In the genomic region with DNA sequence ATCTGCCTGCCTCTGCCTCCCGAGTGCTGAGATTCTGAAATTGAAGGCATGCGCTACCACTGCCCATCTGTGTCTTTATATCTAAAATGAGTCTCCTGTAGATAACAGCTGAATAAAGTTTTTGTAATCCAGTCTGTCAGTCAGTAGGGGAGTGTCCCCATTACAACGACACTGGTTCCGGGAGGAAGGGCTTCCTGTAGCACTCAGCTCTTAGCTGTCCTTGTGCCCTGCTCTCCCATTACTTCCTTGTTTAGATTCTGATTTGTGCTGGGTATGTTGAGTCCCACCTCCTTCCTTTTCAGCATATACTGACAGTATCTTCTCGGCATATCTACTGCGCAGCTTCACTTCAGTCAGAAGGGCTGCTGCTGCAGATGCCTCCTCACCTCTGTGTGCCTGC, we compare ENCODE assay signal across 19 mouse cellular contexts. TPM values are rescaled to one million over a fixed set of nuclear protein-coding genes. Genes with fewer than 3 reads are reported as not detected.
DNase-seq lines count a peak whose midpoint lies in the region; ATAC-seq lines count a peak whose summit lies in the region.
"Had no signal": no experiment of that assay in that cellular context is flagged by ENCODE, and none has a peak within 500 bp of the region (broad histone marks: within the 10 kb centered on the region; RNA-seq: fewer than 3 reads in every experiment).

No protein-coding gene starts in this region.

- H3K9me3 ChIP-seq in heart, embryonic 12.5 days (replicated peaks) = no peaks in the 10 kb centered on the region
- H3K9me3 ChIP-seq: embryonic facial prominence, embryonic 10.5 days; forebrain, embryonic 13.5 days; heart, embryonic 13.5 days; hindbrain, embryonic 13.5 days had no signal

- no peaks in the 10 kb centered on the region for H3K4me1 ChIP-seq in heart, embryonic 12.5 days (replicated peaks)
- H3K4me1 ChIP-seq: embryonic facial prominence, embryonic 10.5 days; forebrain, embryonic 13.5 days; heart, embryonic 13.5 days; hindbrain, embryonic 13.5 days had no signal

- no peak overlapping the region for H3K4me2 ChIP-seq in heart, embryonic 12.5 days
- H3K4me2 ChIP-seq: forebrain, embryonic 13.5 days; heart, embryonic 13.5 days; hindbrain, embryonic 13.5 days had no signal

- H3K27ac ChIP-seq in heart, embryonic 12.5 days (ENCODE audit: poor library complexity, severe bottlenecking) = no peak overlapping the region
- H3K27ac ChIP-seq: embryonic facial prominence, embryonic 10.5 days; forebrain, embryonic 13.5 days; heart, embryonic 13.5 days; hindbrain, embryonic 13.5 days; hindbrain, postnatal 0 days had no signal

- intact Hi-C loops in heart, postnatal 25 days (cut with DNase I) = no loop called here

- peak; percentile 22; the same call in 1 of the 2 replicates for ATAC-seq in heart, embryonic 12.5 days (ENCODE audit: insufficient number of reproducible peaks, low FRiP score)
- peak; percentile 83 for ATAC-seq in inflammation-experienced regulatory T-cells, adult 6 months
- ATAC-seq: forebrain, embryonic 13.5 days; forebrain, postnatal 0 days; hindbrain, postnatal 0 days had no signal

- no peak overlapping the region for H3K9ac ChIP-seq in heart, embryonic 12.5 days
- H3K9ac ChIP-seq: forebrain, embryonic 13.5 days; forebrain, postnatal 0 days; heart, embryonic 13.5 days; hindbrain, embryonic 13.5 days had no signal

- peaks cover 78% of the 10 kb centered on the region for H3K36me3 ChIP-seq in heart, embryonic 12.5 days

- WGBS in heart, embryonic 12.5 days = 81% methylated on average over 6 of the region's 6 CpGs

- H3K27me3 ChIP-seq in heart, embryonic 12.5 days (replicated peaks) = no peaks in the 10 kb centered on the region
- H3K27me3 ChIP-seq: forebrain, embryonic 13.5 days; heart, embryonic 13.5 days; hindbrain, embryonic 13.5 days had no signal

- DNase-seq in heart, postnatal 25 days (ENCODE audit: low spot score) = no peak
- peak; percentile 4 for DNase-seq in lung, postnatal 10 days
- no peak for DNase-seq in lung, postnatal 14 days
- peak; percentile 14 for DNase-seq in T-cell, adult 2 months (ENCODE audit: low spot score)
- DNase-seq in left cerebral cortex, adult 18-20 months (ENCODE audit: low spot score in 2 of 2) = no peak
- no peak for DNase-seq in thymus, postnatal 14 days
- DNase-seq: adrenal gland, adult 2 months; adrenal gland, postnatal 25 days; cerebellum, adult 2 months; cerebellum, postnatal 10 days; forebrain, postnatal 0 days; gastrocnemius, postnatal 14 days had no signal

- H3K4me3 ChIP-seq in heart, embryonic 12.5 days = no peak overlapping the region
- H3K4me3 ChIP-seq: embryonic facial prominence, embryonic 10.5 days; forebrain, embryonic 13.5 days; heart, embryonic 13.5 days; hindbrain, embryonic 13.5 days had no signal

RNA-seq across cellular contexts. Expression of a gene that starts 15.4 kb away (rescaled TPM):
- polyA plus RNA-seq in heart, embryonic 12.5 days (2016; fragmentation: Nextera tagmentation; extraction: Ambion mirVana) = 32.6 and 34.9 TPM in 2 replicates
- 10 to 100 TPM; 17.1 to 17.6 TPM for total RNA-seq in heart, postnatal 25 days (2021)
- polyA plus RNA-seq in inflammation-experienced regulatory T-cells, adult 6 months (2017; shearing (Covaris generic)) = 10 to 100 TPM; 41.9 to 49.3 (median 46.3) TPM
- 10 to 100 TPM; 37.6 to 38.5 TPM for total RNA-seq in left cerebral cortex, adult 18-20 months (2021)

RNA-seq across cellular contexts. Expression of a gene that starts 53.4 kb away (rescaled TPM):
- polyA plus RNA-seq in heart, embryonic 12.5 days (2016; fragmentation: Nextera tagmentation; extraction: Ambion mirVana) = 119 and 127 TPM in 2 replicates
- 10 to 100 TPM; 15.9 to 19.5 TPM for total RNA-seq in heart, postnatal 25 days (2021)
- polyA plus RNA-seq in inflammation-experienced regulatory T-cells, adult 6 months (2017; shearing (Covaris generic)) = 10 to 100 TPM; 64.5 to 71.5 (median 67.4) TPM
- 100 to 1,000 TPM; 207 to 210 TPM for total RNA-seq in left cerebral cortex, adult 18-20 months (2021)

Comparison
In these comparisons a context has a peak if more than half of its experiments do, and no peak if none do; other contexts are left out.
1. DNase-seq: peak in lung, postnatal 10 days (single experiment) and T-cell, adult 2 months (single experiment); none in heart, postnatal 25 days (single experiment), lung, postnatal 14 days (single experiment), left cerebral cortex, adult 18-20 months (0 of 2) and thymus, postnatal 14 days (single experiment).
2. RNA of a gene that starts 53.4 kb away (total RNA-seq): 207 to 210 TPM in left cerebral cortex, adult 18-20 months; 15.9 to 19.5 TPM in heart, postnatal 25 days; every median in the first group is over 10 times any median in the second.